ENCODE assay signal across 14 mouse cellular contexts in the genomic region with DNA sequence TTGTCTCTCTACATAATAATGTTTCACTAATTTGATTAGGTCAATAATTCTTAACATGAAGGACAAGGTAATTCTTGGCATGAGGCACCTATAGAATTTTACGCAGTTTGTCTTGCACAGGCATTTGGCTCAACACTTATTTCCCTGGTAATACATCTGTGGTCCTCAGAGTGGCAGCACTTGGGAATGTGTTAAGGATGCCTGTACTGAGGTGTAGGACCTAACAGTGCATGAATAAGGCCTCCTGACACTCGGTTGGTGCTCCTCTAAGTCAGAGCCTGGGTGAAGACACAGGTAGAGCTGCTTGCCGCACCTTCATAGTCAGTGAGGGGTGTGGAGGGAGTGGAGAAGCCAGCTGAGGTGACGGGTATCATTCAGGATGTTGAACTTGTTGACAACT.
DNase-seq lines count a peak whose midpoint lies in the region; ATAC-seq and TF ChIP-seq lines count a peak whose summit lies in the region.
"Had no signal": no experiment of that assay in that cellular context is flagged by ENCODE, and none has a peak within 500 bp of the region (broad histone marks: within the 10 kb centered on the region; RNA-seq: fewer than 3 reads in every experiment).

No protein-coding gene starts in this region.

- 94% methylated on average over 4 of the region's 4 CpGs for WGBS in forebrain, embryonic 14.5 days
- WGBS in forebrain, embryonic 10.5 days = 96% methylated on average over 4 of the region's 4 CpGs
- 84% methylated on average over 4 of the region's 4 CpGs for WGBS in hindbrain, postnatal 0 days
- 92% methylated on average over 4 of the region's 4 CpGs for WGBS in hindbrain, embryonic 11.5 days
- 91% methylated on average over 4 of the region's 4 CpGs for WGBS in midbrain, embryonic 12.5 days
- WGBS in midbrain, embryonic 11.5 days = 88% methylated on average over 4 of the region's 4 CpGs
- 91% methylated on average over 4 of the region's 4 CpGs for WGBS in hindbrain, embryonic 12.5 days

- peak; percentile 29; the same call in 1 of the 2 replicates for ATAC-seq in forebrain, embryonic 14.5 days
- peak; percentile 55; the same call in 1 of the 2 replicates for ATAC-seq in hindbrain, postnatal 0 days
- ATAC-seq in hindbrain, embryonic 11.5 days (ENCODE audit: low FRiP score) = no peak
- ATAC-seq in midbrain, embryonic 12.5 days (ENCODE audit: low FRiP score, low read depth) = peak; percentile 17; the same call in 1 of the 2 replicates
- ATAC-seq in midbrain, embryonic 11.5 days (ENCODE audit: low FRiP score) = no peak
- ATAC-seq in hindbrain, embryonic 12.5 days (ENCODE audit: low FRiP score) = no peak
- ATAC-seq: hindbrain, embryonic 16.5 days had no signal

- H3K9ac ChIP-seq in forebrain, embryonic 14.5 days (ENCODE audit: low read length) = no peak overlapping the region
- H3K9ac ChIP-seq in hindbrain, postnatal 0 days (replicated peaks; ENCODE audit: low read length) = no peak overlapping the region
- no peak overlapping the region for H3K9ac ChIP-seq in hindbrain, embryonic 11.5 days (ENCODE audit: low read depth, low read length)
- no peak overlapping the region for H3K9ac ChIP-seq in midbrain, embryonic 12.5 days (replicated peaks)
- no peak overlapping the region for H3K9ac ChIP-seq in midbrain, embryonic 11.5 days (ENCODE audit: low read length)
- H3K9ac ChIP-seq in hindbrain, embryonic 12.5 days = no peak overlapping the region
- H3K9ac ChIP-seq: lung, embryonic 14.5 days had no signal

- TF ChIP-seq CTCF in hindbrain, postnatal 0 days (IDR thresholded peaks at IDR 0.05; ENCODE audit: low read depth) = peak; percentile 50

- no peak for DNase-seq in forebrain, embryonic 14.5 days (ENCODE audit: low spot score)
- no peak for DNase-seq in forebrain, embryonic 10.5 days (ENCODE audit: extremely low spot score, low spot score)
- peak; percentile 16 for DNase-seq in hindbrain, postnatal 0 days (ENCODE audit: low spot score)
- DNase-seq in hindbrain, embryonic 11.5 days (ENCODE audit: low spot score) = no peak
- no peak for DNase-seq in midbrain, embryonic 11.5 days (ENCODE audit: low spot score, missing footprints)
- no peak for DNase-seq in B cell, adult 2 months
- DNase-seq: cerebellum, adult 2 months; gastrocnemius, postnatal 14 days; liver; lung, embryonic 14.5 days; thymus, postnatal 14 days had no signal

- H3K4me1 ChIP-seq in forebrain, embryonic 14.5 days (ENCODE audit: control insufficient read depth, insufficient read depth, low read length) = no peaks in the 10 kb centered on the region
- H3K4me1 ChIP-seq in forebrain, embryonic 10.5 days = no peaks in the 10 kb centered on the region
- no peaks in the 10 kb centered on the region for H3K4me1 ChIP-seq in hindbrain, postnatal 0 days (ENCODE audit: insufficient read depth, low read length)
- no peaks in the 10 kb centered on the region for H3K4me1 ChIP-seq in hindbrain, embryonic 11.5 days (replicated peaks; ENCODE audit: control insufficient read depth, insufficient read depth, low read length)
- no peaks in the 10 kb centered on the region for H3K4me1 ChIP-seq in midbrain, embryonic 12.5 days
- no peaks in the 10 kb centered on the region for H3K4me1 ChIP-seq in midbrain, embryonic 11.5 days (ENCODE audit: control insufficient read depth, insufficient read depth, low read length)
- H3K4me1 ChIP-seq in hindbrain, embryonic 12.5 days = no peaks in the 10 kb centered on the region

- no peak overlapping the region for H3K4me2 ChIP-seq in forebrain, embryonic 14.5 days (ENCODE audit: low read length)
- no peak overlapping the region for H3K4me2 ChIP-seq in hindbrain, postnatal 0 days (ENCODE audit: low read depth, low read length)
- H3K4me2 ChIP-seq in hindbrain, embryonic 11.5 days (replicated peaks; ENCODE audit: low read depth, low read length) = no peak overlapping the region
- no peak overlapping the region for H3K4me2 ChIP-seq in midbrain, embryonic 12.5 days (replicated peaks)
- no peak overlapping the region for H3K4me2 ChIP-seq in midbrain, embryonic 11.5 days
- H3K4me2 ChIP-seq in hindbrain, embryonic 12.5 days (replicated peaks) = no peak overlapping the region
- H3K4me2 ChIP-seq: lung, embryonic 14.5 days had no signal

- no peak overlapping the region for H3K27ac ChIP-seq in forebrain, embryonic 14.5 days (ENCODE audit: low read depth, low read length)
- H3K27ac ChIP-seq in forebrain, embryonic 10.5 days = no peak overlapping the region
- H3K27ac ChIP-seq in hindbrain, postnatal 0 days = no peak overlapping the region
- no peak overlapping the region for H3K27ac ChIP-seq in hindbrain, embryonic 11.5 days (ENCODE audit: low read depth, low read length)
- H3K27ac ChIP-seq in midbrain, embryonic 12.5 days (replicated peaks) = no peak overlapping the region
- no peak overlapping the region for H3K27ac ChIP-seq in midbrain, embryonic 11.5 days (ENCODE audit: low read depth, low read length)
- no peak overlapping the region for H3K27ac ChIP-seq in hindbrain, embryonic 12.5 days

- H3K27me3 ChIP-seq in forebrain, embryonic 14.5 days (replicated peaks; ENCODE audit: control insufficient read depth, insufficient read depth, low read length) = no peaks in the 10 kb centered on the region
- H3K27me3 ChIP-seq in forebrain, embryonic 10.5 days (ENCODE audit: poor library complexity, severe bottlenecking) = no peaks in the 10 kb centered on the region
- no peaks in the 10 kb centered on the region for H3K27me3 ChIP-seq in hindbrain, postnatal 0 days (ENCODE audit: insufficient read depth, low read length)
- H3K27me3 ChIP-seq in hindbrain, embryonic 11.5 days (ENCODE audit: control insufficient read depth, insufficient read depth, low read length) = no peaks in the 10 kb centered on the region
- no peaks in the 10 kb centered on the region for H3K27me3 ChIP-seq in midbrain, embryonic 12.5 days
- no peaks in the 10 kb centered on the region for H3K27me3 ChIP-seq in midbrain, embryonic 11.5 days (ENCODE audit: control insufficient read depth, insufficient read depth, low read length)
- no peaks in the 10 kb centered on the region for H3K27me3 ChIP-seq in hindbrain, embryonic 12.5 days

- no peaks in the 10 kb centered on the region for H3K9me3 ChIP-seq in forebrain, embryonic 14.5 days (replicated peaks; ENCODE audit: control insufficient read depth, low read length)
- no peaks in the 10 kb centered on the region for H3K9me3 ChIP-seq in forebrain, embryonic 10.5 days
- H3K9me3 ChIP-seq in hindbrain, postnatal 0 days (ENCODE audit: low read length) = no peaks in the 10 kb centered on the region
- no peaks in the 10 kb centered on the region for H3K9me3 ChIP-seq in hindbrain, embryonic 11.5 days (ENCODE audit: control insufficient read depth, low read length)
- no peaks in the 10 kb centered on the region for H3K9me3 ChIP-seq in midbrain, embryonic 12.5 days
- H3K9me3 ChIP-seq in midbrain, embryonic 11.5 days (ENCODE audit: control insufficient read depth, low read length) = no peaks in the 10 kb centered on the region
- no peaks in the 10 kb centered on the region for H3K9me3 ChIP-seq in hindbrain, embryonic 12.5 days (replicated peaks)

- peaks cover 62% of the 10 kb centered on the region for H3K36me3 ChIP-seq in forebrain, embryonic 14.5 days (ENCODE audit: control insufficient read depth, insufficient read depth, low read length)
- peaks cover 71% of the 10 kb centered on the region for H3K36me3 ChIP-seq in forebrain, embryonic 10.5 days (replicated peaks)
- peaks cover 30% of the 10 kb centered on the region for H3K36me3 ChIP-seq in hindbrain, postnatal 0 days (ENCODE audit: insufficient read depth, low read length)
- H3K36me3 ChIP-seq in hindbrain, embryonic 11.5 days (ENCODE audit: control insufficient read depth, insufficient read depth, low read length) = peaks cover 15% of the 10 kb centered on the region
- H3K36me3 ChIP-seq in midbrain, embryonic 12.5 days = peaks cover 64% of the 10 kb centered on the region
- H3K36me3 ChIP-seq in midbrain, embryonic 11.5 days (ENCODE audit: control insufficient read depth, insufficient read depth, low read length) = peaks cover 12% of the 10 kb centered on the region
- peaks cover 68% of the 10 kb centered on the region for H3K36me3 ChIP-seq in hindbrain, embryonic 12.5 days

- no peak overlapping the region for H3K4me3 ChIP-seq in forebrain, embryonic 14.5 days (ENCODE audit: low read depth, low read length)
- H3K4me3 ChIP-seq in forebrain, embryonic 10.5 days = no peak overlapping the region
- H3K4me3 ChIP-seq in hindbrain, postnatal 0 days (ENCODE audit: low read length) = no peak overlapping the region
- no peak overlapping the region for H3K4me3 ChIP-seq in hindbrain, embryonic 11.5 days (ENCODE audit: low read depth, low read length)
- no peak overlapping the region for H3K4me3 ChIP-seq in midbrain, embryonic 12.5 days
- H3K4me3 ChIP-seq in midbrain, embryonic 11.5 days (ENCODE audit: low read depth, low read length) = no peak overlapping the region
- no peak overlapping the region for H3K4me3 ChIP-seq in hindbrain, embryonic 12.5 days

Comparison
In these comparisons a context has a peak if more than half of its experiments do, and no peak if none do; other contexts are left out.
1. ATAC-seq: peak in forebrain, embryonic 14.5 days (single experiment), hindbrain, postnatal 0 days (single experiment) and midbrain, embryonic 12.5 days (single experiment); none in hindbrain, embryonic 11.5 days (single experiment), midbrain, embryonic 11.5 days (single experiment) and hindbrain, embryonic 12.5 days (single experiment).